Mouse (Mus musculus) CH12.LX (cell line): ENCODE measurements around the gene Vmn2r83. TPM values are rescaled to one million over a fixed set of nuclear protein-coding genes. Genes with fewer than 3 reads are reported as not detected.

ENCODE experiments used
- DNase-seq: peaks from one replicate; pipeline ENCODE4 v3.0.0-alpha.2; 2013; ENCODE audit errors: extremely low read depth
- H3K27ac ChIP-seq: 2 replicates; pipeline ENCODE4 v1.5.1; 2012; ENCODE audit warnings: low read depth, mild to moderate bottlenecking, control low read depth, moderate library complexity; ENCODE audit not compliant: insufficient read depth
- H3K27me3 ChIP-seq: replicated peaks from 2 replicates; pipeline ENCODE3; 2012; ENCODE audit warnings: inconsistent platforms
- H3K36me3 ChIP-seq, 2 experiments: replicated peaks in 1 of 2; 2 replicates each; pipeline versions ENCODE3 to v1.6.1; 2012; ENCODE audit warnings: inconsistent platforms in 1 of 2, low read length in 1 of 2, mild to moderate bottlenecking in 1 of 2, mixed read lengths in 1 of 2, moderate library complexity in 1 of 2; ENCODE audit not compliant: control insufficient read depth in 1 of 2, insufficient read depth in 1 of 2
- H3K4me1 ChIP-seq, 2 experiments: 2 replicates each; pipeline ENCODE4 v1.6.1; 2012; ENCODE audit warnings: inconsistent platforms in 1 of 2, moderate library complexity in 1 of 2; ENCODE audit not compliant: insufficient read depth in 2 of 2, control insufficient read depth in 1 of 2
- H3K4me2 ChIP-seq: 2 replicates; pipeline ENCODE4 v1.6.1; 2012; ENCODE audit warnings: low read depth, mild to moderate bottlenecking, control low read depth; ENCODE audit not compliant: poor library complexity, insufficient read depth, severe bottlenecking
- H3K4me3 ChIP-seq, 3 experiments: fragments of 150-350 bp in 1 of 3; sonication (generic) in 1 of 3; replicated peaks in 1 of 3; 2 replicates each; pipeline versions ENCODE3 to v1.5.1; 2011 to 2012; ENCODE audit warnings: low read depth in 2 of 3, low read length in 2 of 3, mild to moderate bottlenecking in 2 of 3, moderate library complexity in 2 of 3, control low read depth in 1 of 3, improper control_type of control experiment in 1 of 3, inconsistent platforms in 1 of 3, mixed read lengths in 1 of 3; ENCODE audit not compliant: poor library complexity in 1 of 3
- H3K79me2 ChIP-seq: replicated peaks from 2 replicates; pipeline ENCODE4 v1.6.1; 2012; ENCODE audit warnings: mild to moderate bottlenecking, moderate library complexity; ENCODE audit not compliant: control insufficient read depth, poor library complexity, insufficient read depth, severe bottlenecking; ENCODE audit errors: extremely low read depth
- H3K9ac ChIP-seq: 2 replicates; pipeline ENCODE4 v1.6.1; 2012; ENCODE audit warnings: low read depth, mild to moderate bottlenecking, control low read depth, moderate library complexity; ENCODE audit not compliant: insufficient read depth
- H3K9me3 ChIP-seq: replicated peaks from 2 replicates; pipeline ENCODE3; 2012; ENCODE audit warnings: low read length, inconsistent platforms, mixed read lengths
- BHLHE40 ChIP-seq: IDR thresholded peaks from 2 replicates; pipeline ENCODE4 v1.6.1; 2011; ENCODE audit warnings: mild to moderate bottlenecking, low read depth, low read length, improper control_type of control experiment
- CHD1 ChIP-seq: IDR thresholded peaks from 2 replicates; pipeline ENCODE4 v1.6.1; 2012; ENCODE audit warnings: low read depth, low read length, improper control_type of control experiment, inconsistent platforms
- CTCF ChIP-seq, 2 experiments: IDR thresholded peaks in 1 of 2; conservative IDR thresholded peaks in 1 of 2; 2 replicates each; pipeline ENCODE4 v1.5.1; 2011 to 2012; ENCODE audit warnings: low read depth in 2 of 2, low read length in 2 of 2, improper control_type of control experiment in 1 of 2, inconsistent platforms in 1 of 2, mild to moderate bottlenecking in 1 of 2, moderate library complexity in 1 of 2
- E2F4 ChIP-seq: IDR thresholded peaks from 2 replicates; pipeline ENCODE4 v1.6.1; 2011; ENCODE audit warnings: low read depth, low read length, improper control_type of control experiment; ENCODE audit not compliant: insufficient replicate concordance
- ELF1 ChIP-seq: IDR thresholded peaks from 2 replicates; pipeline ENCODE4 v1.6.1; 2014; ENCODE audit warnings: low read depth, mild to moderate bottlenecking, inconsistent platforms, low read length, improper control_type of control experiment
- ETS1 ChIP-seq: conservative IDR thresholded peaks from 2 replicates; pipeline ENCODE4 v1.6.1; 2012; ENCODE audit warnings: low read depth, mild to moderate bottlenecking, inconsistent platforms, low read length, improper control_type of control experiment, moderate library complexity
- GABPA ChIP-seq: IDR thresholded peaks from 2 replicates; pipeline ENCODE4 v1.6.1; 2012; ENCODE audit warnings: low read depth, low read length, improper control_type of control experiment, inconsistent platforms; ENCODE audit not compliant: insufficient replicate concordance
- HCFC1 ChIP-seq: IDR thresholded peaks from 2 replicates; pipeline ENCODE4 v1.6.1; 2012; ENCODE audit warnings: low read depth, mild to moderate bottlenecking, inconsistent platforms, low read length, improper control_type of control experiment
- JUN ChIP-seq: IDR thresholded peaks from 2 replicates; pipeline ENCODE4 v1.6.1; 2011; ENCODE audit warnings: low read depth, mild to moderate bottlenecking, low read length, improper control_type of control experiment, moderate library complexity; ENCODE audit not compliant: insufficient read depth
- JUND ChIP-seq: conservative IDR thresholded peaks from 2 replicates; pipeline ENCODE4 v1.6.1; 2011; ENCODE audit warnings: low read depth, low read length, improper control_type of control experiment
- MAFK ChIP-seq: IDR thresholded peaks from 2 replicates; pipeline ENCODE4 v1.6.1; 2011; ENCODE audit warnings: low read length, improper control_type of control experiment; ENCODE audit not compliant: insufficient replicate concordance
- MAZ ChIP-seq: IDR thresholded peaks from 2 replicates; pipeline ENCODE4 v1.6.1; 2012; ENCODE audit warnings: low read depth, mild to moderate bottlenecking, inconsistent platforms, low read length, improper control_type of control experiment, moderate library complexity
- MYC ChIP-seq: IDR thresholded peaks from 2 replicates; pipeline ENCODE4 v1.6.1; 2011; ENCODE audit warnings: low read depth, mild to moderate bottlenecking, improper control_type of control experiment, low read length
- NELFE ChIP-seq: IDR thresholded peaks from 2 replicates; pipeline ENCODE4 v1.6.1; 2011; ENCODE audit warnings: low read depth, low read length, improper control_type of control experiment
- NRF1 ChIP-seq: IDR thresholded peaks from 2 replicates; pipeline ENCODE4 v1.6.1; 2014; ENCODE audit warnings: low read depth, mild to moderate bottlenecking, inconsistent platforms, low read length, improper control_type of control experiment, moderate library complexity
- PAX5 ChIP-seq: IDR thresholded peaks from 2 replicates; pipeline ENCODE4 v1.6.1; 2012; ENCODE audit warnings: low read length, inconsistent platforms, mixed read lengths
- RAD21 ChIP-seq: IDR thresholded peaks from 2 replicates; pipeline ENCODE4 v1.6.1; 2011; ENCODE audit warnings: low read depth, mild to moderate bottlenecking, low read length, improper control_type of control experiment, moderate library complexity
- SIN3A ChIP-seq: IDR thresholded peaks from 2 replicates; pipeline ENCODE4 v1.6.1; 2012; ENCODE audit warnings: low read length, improper control_type of control experiment, inconsistent platforms
- SMC3 ChIP-seq: IDR thresholded peaks from 2 replicates; pipeline ENCODE4 v1.6.1; 2011; ENCODE audit warnings: low read depth, low read length, improper control_type of control experiment
- TBP ChIP-seq: conservative IDR thresholded peaks from 2 replicates; pipeline ENCODE4 v1.6.1; 2011; ENCODE audit warnings: low read depth, low read length, improper control_type of control experiment
- TCF12 ChIP-seq: IDR thresholded peaks from 2 replicates; pipeline ENCODE4 v1.6.1; 2014; ENCODE audit warnings: low read depth, mild to moderate bottlenecking, inconsistent platforms, low read length, improper control_type of control experiment
- UBTF ChIP-seq: IDR thresholded peaks from 2 replicates; pipeline ENCODE4 v1.6.1; 2012; ENCODE audit warnings: low read depth, mild to moderate bottlenecking, inconsistent platforms, low read length, improper control_type of control experiment, moderate library complexity
- USF2 ChIP-seq: conservative IDR thresholded peaks from 2 replicates; pipeline ENCODE4 v1.6.1; 2011; ENCODE audit warnings: low read depth, low read length, improper control_type of control experiment
- ZKSCAN1 ChIP-seq: IDR thresholded peaks from 2 replicates; pipeline ENCODE4 v1.6.1; 2012; ENCODE audit warnings: low read depth, inconsistent platforms, low read length, improper control_type of control experiment, borderline replicate concordance
- ZMIZ1 ChIP-seq: IDR thresholded peaks from 2 replicates; pipeline ENCODE4 v1.6.1; 2012; ENCODE audit warnings: low read depth, mild to moderate bottlenecking, inconsistent platforms, low read length, improper control_type of control experiment
- dilution Hi-C: fragments of 300-500 bp; cut with MboI; formaldehyde crosslinking; loops from 2 replicates; pipeline ENCODE4 v1.14.3; 2020; ENCODE audit warnings: low sequenced_read_pairs; ENCODE audit not compliant: extremely low pct_unique_long_range_greater_than_20kb, extremely low pct_ligation_motif_present
- in situ Hi-C: fragments of 300-500 bp; cut with MboI; formaldehyde crosslinking; loops from 3 replicates; pipeline ENCODE4 v1.14.3; 2019; ENCODE audit warnings: low sequenced_read_pairs, low pct_ligation_motif_present, low pct_unique_long_range_greater_than_20kb, mixed read lengths
- polyA plus RNA-seq: library from polyadenylated mRNA; unstranded; fragments of >175 nt; gene quantifications from 2 replicates; pipeline ENCODE4 v1.2.1, GENCODE M21; 2012; ENCODE audit warnings: low read depth; ENCODE audit not compliant: insufficient read length
- total RNA-seq, 2 experiments: library from RNA; depleted of rRNA; stranded (reverse); fragments of 300-350 nt in 1 of 2; fragments of >200 nt in 1 of 2; gene quantifications; 2 replicates each; pipeline ENCODE4 v1.2.3; 2012 to 2014

Vmn2r83 gene
- total and polyA plus RNA-seq, 3 experiments, result not detected

DNA sequence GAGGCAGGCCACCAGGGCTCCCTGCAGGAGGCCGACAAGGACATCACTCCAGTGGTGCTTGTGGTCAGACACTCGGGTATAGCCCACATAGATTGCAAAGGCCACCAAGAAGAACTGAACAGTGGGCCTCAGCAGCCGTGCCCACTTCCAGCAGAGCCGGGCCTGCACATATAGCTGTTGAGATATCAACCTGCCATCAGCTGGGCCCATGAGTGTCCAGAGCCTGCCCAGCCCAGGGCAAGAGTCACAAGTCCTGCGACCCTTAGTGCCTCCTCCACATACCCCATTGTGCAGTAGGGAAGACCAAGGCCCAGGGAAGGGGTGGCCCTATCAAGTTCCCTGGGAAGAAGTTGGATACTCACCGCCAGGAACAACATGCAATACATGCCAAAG is 58.9 kb downstream of the Vmn2r83 start:
- Histone ChIP-seq H3K4me1 (peaks cover 1 to 2% of the 10 kb centered on the region in 2 experiments; a peak in 3 of 4 replicates), H3K79me2 (no peaks in the 10 kb centered on the region), H3K9ac (no peak overlapping the region), H3K4me2 (no peak overlapping the region), H3K27me3 (no peaks in the 10 kb centered on the region), H3K27ac (no peak overlapping the region), H3K36me3 (peaks cover 0 to 56% of the 10 kb centered on the region in 2 experiments), H3K9me3 (no peaks in the 10 kb centered on the region), H3K4me3 (no peak overlapping the region)
- DNase-seq, result no peak
- in situ Hi-C loops, result no loop called here
- dilution Hi-C loops, result no loop called here
- TF ChIP-seq UBTF, result no peak
- no peak for TF ChIP-seq TBP
- TF ChIP-seq USF2, result no peak
- no peak for TF ChIP-seq MAFK
- no peak for TF ChIP-seq NRF1
- no peak for TF ChIP-seq NELFE

DNA sequence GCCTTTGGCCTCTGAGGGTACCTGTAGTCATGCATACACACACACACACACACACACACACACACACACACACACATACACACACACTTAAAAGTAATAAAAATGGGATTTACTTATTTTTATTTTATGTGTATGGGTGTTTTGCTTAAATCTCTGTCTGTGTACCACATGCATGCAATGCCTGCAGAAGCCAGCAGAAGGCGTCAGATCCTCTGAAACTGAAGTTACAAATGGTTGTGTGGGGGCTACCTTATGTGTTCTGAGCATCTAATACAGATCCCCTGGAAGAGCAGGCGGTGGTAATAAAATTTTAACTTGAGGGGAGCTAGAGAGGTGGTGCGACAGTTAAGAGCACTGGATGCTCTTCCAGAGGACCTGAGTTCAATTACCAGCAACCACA is 59.5 kb downstream of the Vmn2r83 start:
- TF ChIP-seq JUND (no peak), SMC3 (0 out of 2 replicates have a peak, but pooled peaks have one; percentile 10), RAD21 (peak; percentile 2; the same call in 1 of the 2 replicates), CTCF (conservative IDR thresholded peaks at IDR 0.05 in 1 of 2, IDR thresholded peaks at IDR 0.05 in 1 of 2; ENCODE audit: low read depth in 2 of 2, low read length in 2 of 2) (peak; percentile 6 to 42; a peak in 2 of 4 replicates), PAX5 (no peak), ETS1 (no peak)
- H3K79me2 ChIP-seq, result no peaks in the 10 kb centered on the region
- no peaks in the 10 kb centered on the region for H3K27me3 ChIP-seq
- in situ Hi-C loops (no loop called here), dilution Hi-C loops (no loop called here)
- no peak overlapping the region for H3K4me2 ChIP-seq
- no peak overlapping the region for H3K27ac ChIP-seq
- no peaks in the 10 kb centered on the region for H3K9me3 ChIP-seq
- H3K4me3 ChIP-seq, result no peak overlapping the region
- H3K9ac ChIP-seq, result no peak overlapping the region
- H3K36me3 ChIP-seq, result peaks cover 0 to 56% of the 10 kb centered on the region in 2 experiments
- H3K4me1 ChIP-seq, result peaks cover 4 to 8% of the 10 kb centered on the region in 2 experiments; a peak in 3 of 4 replicates
- no peak for DNase-seq

DNA sequence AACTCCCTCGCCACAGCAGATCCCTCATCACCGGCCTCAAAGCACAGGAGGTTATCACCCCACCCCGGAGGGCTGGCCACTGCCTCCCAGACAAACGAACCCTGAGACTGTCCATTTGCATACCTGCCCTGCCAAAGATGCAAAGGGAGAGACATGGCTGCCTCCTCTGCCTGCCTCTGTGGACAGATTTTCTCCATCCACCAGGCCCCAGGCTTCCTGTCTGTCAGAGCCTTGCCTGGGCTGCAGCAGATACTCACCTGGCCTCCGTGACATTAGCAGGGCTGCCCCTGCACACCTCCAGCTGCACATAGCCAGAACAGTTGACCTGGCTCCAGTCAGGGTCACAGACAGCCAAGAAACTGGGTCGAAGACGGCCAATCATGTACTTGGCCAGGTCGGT is 61.7 kb downstream of the Vmn2r83 start:
- H3K4me2 ChIP-seq, result no peak overlapping the region
- in situ Hi-C loops, result no loop called here
- H3K9ac ChIP-seq, result no peak overlapping the region
- TF ChIP-seq ZMIZ1 (no peak), JUN (no peak), MAZ (no peak), CHD1 (no peak), PAX5 (no peak), SMC3 (no peak), MYC (no peak), TCF12 (no peak), SIN3A (no peak), USF2 (no peak), NELFE (no peak), MAFK (no peak), E2F4 (no peak), GABPA (no peak), BHLHE40 (no peak), HCFC1 (no peak), ZKSCAN1 (no peak), UBTF (no peak), ELF1 (no peak)
- dilution Hi-C loops, result no loop called here
- no peaks in the 10 kb centered on the region for H3K79me2 ChIP-seq
- no peak for DNase-seq
- H3K27me3 ChIP-seq, result peaks cover 2% of the 10 kb centered on the region
- peaks cover 4 to 13% of the 10 kb centered on the region in 2 experiments; a peak in 3 of 4 replicates for H3K4me1 ChIP-seq
- no peak overlapping the region for H3K27ac ChIP-seq
- H3K4me3 ChIP-seq, result no peak overlapping the region
- H3K9me3 ChIP-seq, result no peaks in the 10 kb centered on the region
- peaks cover 0 to 50% of the 10 kb centered on the region in 2 experiments for H3K36me3 ChIP-seq
